Mouse (Mus musculus): Measurements from ENCODE around the gene Pnpla5. TPM values are rescaled to one million over a fixed set of nuclear protein-coding genes. Genes with fewer than 3 reads are reported as not detected.

Gene Pnpla5
- polyA plus RNA-seq, 1 experiment, result 0.05 TPM

DNA sequence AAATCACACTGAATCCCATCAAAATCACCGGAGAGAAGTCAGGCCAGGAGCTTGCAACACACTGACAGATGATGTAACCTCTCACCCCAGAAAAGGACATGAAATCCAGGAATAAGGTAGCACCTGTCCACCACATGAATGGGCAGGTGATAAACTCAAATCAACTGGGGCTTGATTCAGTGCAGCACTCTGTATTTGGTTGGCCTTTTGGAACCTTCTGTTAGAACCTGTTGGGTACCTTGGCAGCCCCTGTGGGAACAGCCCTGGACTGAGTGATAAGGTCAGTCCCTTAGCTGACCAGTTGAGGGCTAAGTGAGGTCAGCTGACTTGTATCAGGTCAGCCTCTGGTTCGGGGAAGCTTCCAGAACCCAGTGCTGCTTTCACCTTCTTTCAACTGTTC lies 33.2 kb upstream of the Pnpla5 start:
- Histone ChIP-seq H3K27ac (ENCODE audit: insufficient read depth, low read depth, low read length) (no peak overlapping the region), H3K4me3 (ENCODE audit: insufficient read depth, low read depth, low read length) (no peak overlapping the region), H3K4me1 (ENCODE audit: control insufficient read depth, insufficient read depth, low read length) (no peaks in the 10 kb centered on the region), H3K36me3 (ENCODE audit: control insufficient read depth, insufficient read depth, low read length) (no peaks in the 10 kb centered on the region), H3K27me3 (replicated peaks; ENCODE audit: control insufficient read depth, insufficient read depth, low read length) (no peaks in the 10 kb centered on the region)
- TF ChIP-seq CTCF (conservative IDR thresholded peaks at IDR 0.05; ENCODE audit: insufficient read depth, insufficient read length, low read depth, low read length) (no peak), POLR2A (IDR thresholded peaks at IDR 0.05; ENCODE audit: low read depth, low read length) (no peak)
- DNase-seq, result no peak
- WGBS, result 83% methylated on average over 2 of the region's 2 CpGs

DNA sequence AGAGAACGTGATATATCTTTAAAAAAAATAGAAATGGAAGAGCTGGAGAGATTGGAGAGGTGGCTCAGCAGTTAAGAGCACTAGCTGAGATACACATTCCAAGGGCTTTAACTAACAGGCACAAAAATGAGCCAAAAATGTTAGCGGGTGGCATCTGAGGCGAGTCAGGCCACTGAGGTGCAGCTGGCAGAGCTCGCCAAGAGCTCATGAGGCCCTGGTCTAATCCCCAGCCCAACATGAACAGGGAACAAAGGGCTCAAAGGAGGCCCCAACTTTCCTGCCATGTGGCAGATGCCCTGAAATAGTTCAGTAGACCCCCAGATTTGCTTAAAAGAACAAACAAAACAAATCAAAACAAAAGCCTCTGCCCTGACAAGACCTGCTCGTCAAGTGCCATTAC lies 18.0 kb upstream of the Pnpla5 start:
- H3K27ac ChIP-seq (ENCODE audit: insufficient read depth, low read depth, low read length), result no peak overlapping the region
- H3K36me3 ChIP-seq (ENCODE audit: control insufficient read depth, insufficient read depth, low read length), result no peaks in the 10 kb centered on the region
- H3K4me1 ChIP-seq (ENCODE audit: control insufficient read depth, insufficient read depth, low read length), result no peaks in the 10 kb centered on the region
- no peak for DNase-seq
- WGBS, result 77% methylated on average over 5 of the region's 5 CpGs
- no peak overlapping the region for H3K4me3 ChIP-seq (ENCODE audit: insufficient read depth, low read depth, low read length)
- no peak for TF ChIP-seq POLR2A (IDR thresholded peaks at IDR 0.05; ENCODE audit: low read depth, low read length)
- no peaks in the 10 kb centered on the region for H3K27me3 ChIP-seq (replicated peaks; ENCODE audit: control insufficient read depth, insufficient read depth, low read length)

DNA sequence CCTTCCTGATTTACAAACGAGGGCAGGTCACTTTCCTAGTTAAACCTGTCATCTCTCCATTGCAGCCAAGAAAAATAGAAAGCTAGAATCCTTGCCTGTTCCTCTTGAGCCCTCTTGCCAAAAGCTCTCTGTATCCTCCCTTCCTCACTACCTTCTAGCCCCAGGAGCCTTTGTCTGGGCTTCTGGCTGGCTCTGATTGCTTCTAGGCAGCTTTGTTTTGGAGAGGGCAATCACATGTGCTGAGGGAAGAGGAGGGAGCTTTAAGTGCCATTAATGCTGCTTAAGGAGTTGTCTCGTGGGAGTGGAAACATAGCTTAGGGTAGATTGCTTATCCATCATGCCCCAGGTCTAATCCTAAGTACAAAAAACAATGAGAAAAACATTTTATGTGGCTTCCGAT lies 17.1 kb upstream of the Pnpla5 start:
- DNase-seq, result no peak
- no peak for TF ChIP-seq CTCF (conservative IDR thresholded peaks at IDR 0.05; ENCODE audit: insufficient read depth, insufficient read length, low read depth, low read length)
- TF ChIP-seq POLR2A (IDR thresholded peaks at IDR 0.05; ENCODE audit: low read depth, low read length), result no peak
- no peak overlapping the region for H3K4me3 ChIP-seq (ENCODE audit: insufficient read depth, low read depth, low read length)
- H3K4me1 ChIP-seq (ENCODE audit: control insufficient read depth, insufficient read depth, low read length), result no peaks in the 10 kb centered on the region
- H3K27me3 ChIP-seq (replicated peaks; ENCODE audit: control insufficient read depth, insufficient read depth, low read length), result no peaks in the 10 kb centered on the region
- H3K27ac ChIP-seq (ENCODE audit: insufficient read depth, low read depth, low read length), result no peak overlapping the region
- no peaks in the 10 kb centered on the region for H3K36me3 ChIP-seq (ENCODE audit: control insufficient read depth, insufficient read depth, low read length)
- WGBS, result 53% methylated on average over 3 of the region's 3 CpGs

DNA sequence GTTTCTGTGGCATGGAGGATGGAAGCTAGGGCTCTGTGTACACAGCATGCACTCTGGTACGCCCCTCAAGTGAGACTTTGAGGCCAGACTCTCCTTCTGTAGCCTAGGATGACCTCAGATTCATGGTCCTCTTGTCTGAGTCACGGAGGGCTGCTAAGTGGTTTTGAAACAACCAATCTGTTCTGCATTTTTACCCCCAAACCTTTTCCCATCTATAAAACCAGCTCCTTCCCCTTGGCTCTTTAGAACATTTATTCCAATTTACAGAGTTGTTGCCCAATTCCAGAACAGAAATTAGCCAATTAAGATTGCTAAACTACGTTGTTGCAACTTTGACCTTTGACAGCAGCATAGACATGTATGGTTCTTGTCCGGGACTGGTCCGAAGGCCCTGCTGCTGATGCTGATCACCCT lies 16.6 kb upstream of the Pnpla5 start:
- no peak overlapping the region for H3K27ac ChIP-seq (ENCODE audit: insufficient read depth, low read depth, low read length)
- 70% methylated on average over 5 of the region's 5 CpGs for WGBS
- no peak for DNase-seq
- H3K27me3 ChIP-seq (replicated peaks; ENCODE audit: control insufficient read depth, insufficient read depth, low read length), result no peaks in the 10 kb centered on the region
- no peak overlapping the region for H3K4me3 ChIP-seq (ENCODE audit: insufficient read depth, low read depth, low read length)
- no peaks in the 10 kb centered on the region for H3K4me1 ChIP-seq (ENCODE audit: control insufficient read depth, insufficient read depth, low read length)
- H3K36me3 ChIP-seq (ENCODE audit: control insufficient read depth, insufficient read depth, low read length), result no peaks in the 10 kb centered on the region
- TF ChIP-seq CTCF (conservative IDR thresholded peaks at IDR 0.05; ENCODE audit: insufficient read depth, insufficient read length, low read depth, low read length), result no peak
- TF ChIP-seq POLR2A (IDR thresholded peaks at IDR 0.05; ENCODE audit: low read depth, low read length), result no peak

DNA sequence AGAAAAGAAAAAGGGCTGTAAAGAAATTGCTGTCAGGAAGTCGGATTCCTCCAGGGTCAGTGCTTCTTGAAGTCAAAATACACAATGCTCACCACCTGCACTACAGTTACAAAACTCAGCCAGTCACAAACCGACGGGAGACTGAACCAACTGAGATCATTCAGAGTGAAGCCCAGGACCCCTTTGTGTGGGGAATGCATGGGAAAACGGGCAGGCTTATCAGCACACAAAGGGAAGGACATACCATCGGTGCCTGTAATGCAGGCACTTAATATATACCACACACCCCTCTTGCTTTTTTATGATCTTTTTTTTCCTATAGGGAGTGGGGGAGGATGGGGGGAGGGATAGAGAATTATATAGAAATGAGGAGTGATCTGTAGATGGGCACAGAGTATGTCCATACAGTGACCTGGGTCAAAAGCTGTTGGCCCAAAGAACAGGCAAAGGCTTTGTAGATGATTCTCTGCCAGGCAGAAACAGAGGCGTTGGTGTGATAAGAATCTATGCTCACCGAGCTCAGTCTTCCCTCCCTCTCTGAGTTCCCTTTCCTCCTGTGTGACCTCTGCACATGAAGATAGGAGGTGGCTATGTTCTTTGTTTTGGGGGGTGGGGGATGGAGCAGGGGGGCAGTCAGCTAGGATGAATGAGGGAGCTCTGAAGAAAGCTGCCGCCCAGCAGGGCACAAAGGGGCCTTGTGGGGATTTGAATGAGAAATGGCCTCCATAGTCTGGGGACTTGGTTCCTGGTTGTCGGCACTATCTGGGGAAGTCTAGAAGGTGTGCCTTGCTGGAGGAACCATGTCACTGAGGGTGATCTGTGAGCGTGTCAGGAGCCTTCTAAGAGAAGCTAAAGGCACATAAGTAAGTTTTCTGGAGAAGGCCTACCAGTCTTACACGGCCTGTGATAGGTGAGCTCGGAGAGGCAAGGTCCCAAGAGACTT lies 13.8 kb upstream of the Pnpla5 start:
- no peak overlapping the region for H3K27ac ChIP-seq (ENCODE audit: insufficient read depth, low read depth, low read length)
- no peak overlapping the region for H3K4me3 ChIP-seq (ENCODE audit: insufficient read depth, low read depth, low read length)
- H3K27me3 ChIP-seq (replicated peaks; ENCODE audit: control insufficient read depth, insufficient read depth, low read length), result no peaks in the 10 kb centered on the region
- TF ChIP-seq CTCF (conservative IDR thresholded peaks at IDR 0.05; ENCODE audit: insufficient read depth, insufficient read length, low read depth, low read length) (no peak), POLR2A (IDR thresholded peaks at IDR 0.05; ENCODE audit: low read depth, low read length) (no peak)
- no peaks in the 10 kb centered on the region for H3K4me1 ChIP-seq (ENCODE audit: control insufficient read depth, insufficient read depth, low read length)
- DNase-seq, result no peak
- no peaks in the 10 kb centered on the region for H3K36me3 ChIP-seq (ENCODE audit: control insufficient read depth, insufficient read depth, low read length)
- WGBS, result 58% methylated on average over 12 of the region's 12 CpGs

GRCm38 (mm10) chr15:84135472-84135871 lies 12.5 kb upstream of the Pnpla5 start:
- H3K27me3 ChIP-seq (replicated peaks; ENCODE audit: control insufficient read depth, insufficient read depth, low read length), result no peaks in the 10 kb centered on the region
- no peaks in the 10 kb centered on the region for H3K36me3 ChIP-seq (ENCODE audit: control insufficient read depth, insufficient read depth, low read length)
- no peak overlapping the region for H3K4me3 ChIP-seq (ENCODE audit: insufficient read depth, low read depth, low read length)
- no peak for DNase-seq
- TF ChIP-seq POLR2A (IDR thresholded peaks at IDR 0.05; ENCODE audit: low read depth, low read length), result no peak
- TF ChIP-seq CTCF (conservative IDR thresholded peaks at IDR 0.05; ENCODE audit: insufficient read depth, insufficient read length, low read depth, low read length), result peak; percentile 62
- H3K4me1 ChIP-seq (ENCODE audit: control insufficient read depth, insufficient read depth, low read length), result no peaks in the 10 kb centered on the region
- 84% methylated on average over 5 of the region's 5 CpGs for WGBS
- H3K27ac ChIP-seq (ENCODE audit: insufficient read depth, low read depth, low read length), result no peak overlapping the region

DNA sequence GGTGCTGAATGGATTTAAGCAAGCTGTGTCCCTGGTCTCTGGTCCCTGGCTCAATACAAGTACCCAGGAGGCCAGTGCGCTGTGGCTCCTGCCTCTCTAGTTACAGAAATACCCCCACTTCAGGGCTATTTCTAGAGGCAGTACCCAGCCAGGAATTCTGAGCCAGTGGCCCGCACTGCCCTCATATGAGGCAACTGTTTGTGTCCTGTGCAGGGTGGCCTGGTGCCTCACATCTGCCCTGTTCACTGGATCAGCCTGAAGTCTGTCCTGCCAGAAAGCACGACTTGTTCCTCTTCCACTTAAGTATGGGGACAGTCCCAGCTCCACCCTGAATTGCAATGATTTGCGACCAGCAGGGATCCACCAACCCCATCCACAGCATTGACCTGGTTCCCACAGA lies 10.5 kb upstream of the Pnpla5 start:
- no peak for DNase-seq
- no peaks in the 10 kb centered on the region for H3K4me1 ChIP-seq (ENCODE audit: control insufficient read depth, insufficient read depth, low read length)
- H3K27me3 ChIP-seq (replicated peaks; ENCODE audit: control insufficient read depth, insufficient read depth, low read length), result no peaks in the 10 kb centered on the region
- no peak for TF ChIP-seq POLR2A (IDR thresholded peaks at IDR 0.05; ENCODE audit: low read depth, low read length)
- no peak for TF ChIP-seq CTCF (conservative IDR thresholded peaks at IDR 0.05; ENCODE audit: insufficient read depth, insufficient read length, low read depth, low read length)
- 62% methylated on average over 4 of the region's 4 CpGs for WGBS
- no peaks in the 10 kb centered on the region for H3K36me3 ChIP-seq (ENCODE audit: control insufficient read depth, insufficient read depth, low read length)
- no peak overlapping the region for H3K4me3 ChIP-seq (ENCODE audit: insufficient read depth, low read depth, low read length)
- H3K27ac ChIP-seq (ENCODE audit: insufficient read depth, low read depth, low read length), result no peak overlapping the region

Measured in kidney, adult 2 months (tissue).